Mouse (Mus musculus) cortical plate, adult 2 months (tissue): ENCODE measurements around the gene Chst2.

Source experiments
- CTCF ChIP-seq: fragments of 200-500 bp; IDR thresholded peaks from 2 replicates; pipeline ENCODE4 v1.5.1; 2011; ENCODE audit warnings: mild to moderate bottlenecking, control low read depth, low read length; ENCODE audit not compliant: insufficient read depth; ENCODE audit errors: extremely low read depth
- POLR2A ChIP-seq: fragments of 200-500 bp; IDR thresholded peaks from 2 replicates; pipeline ENCODE4 v1.6.1; 2011; ENCODE audit warnings: mild to moderate bottlenecking, low read length, control low read depth; ENCODE audit not compliant: insufficient read depth; ENCODE audit errors: extremely low read depth

GRCm38 (mm10) chr9:95407586-95408220 lies 1.2 kb upstream of the Chst2 start:
- TF ChIP-seq CTCF (no peak), POLR2A (no peak)
